Mouse (Mus musculus): ENCODE measurements around the gene Tac4.

Tac4 gene

DNA sequence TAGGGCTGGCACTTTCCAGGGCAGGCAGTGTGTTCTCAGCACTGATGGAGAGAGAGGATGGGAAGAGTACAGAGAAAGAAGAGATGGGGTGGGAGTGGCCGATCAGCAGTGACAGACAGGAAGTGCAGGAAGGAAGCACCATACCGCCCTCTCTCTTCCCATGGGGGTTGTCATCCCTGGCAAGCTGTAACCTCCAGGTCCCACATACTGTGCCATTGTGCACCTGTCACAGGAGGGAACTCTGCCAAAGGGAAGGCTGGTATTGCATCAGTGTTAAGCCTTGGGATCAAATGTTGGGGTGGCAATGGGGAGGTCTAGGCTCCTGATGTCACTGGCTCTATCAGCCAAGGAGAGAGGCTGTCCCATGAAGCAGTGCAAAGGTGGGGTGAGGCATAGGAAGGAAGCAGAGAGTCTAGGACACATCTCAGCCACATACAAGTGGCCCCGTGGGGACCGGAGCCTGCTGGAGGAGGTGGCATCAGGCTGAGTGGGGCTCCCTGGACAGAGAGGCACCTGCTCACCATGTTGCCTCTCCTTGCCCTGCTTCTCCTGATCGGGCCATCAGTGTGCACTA, at the start of gene Tac4:
Tac4 (plus strand) TSS at position 352 of the 574 bp plus-strand sequence.
- DNase-seq (ENCODE audit: low read depth) = no peak

DNA sequence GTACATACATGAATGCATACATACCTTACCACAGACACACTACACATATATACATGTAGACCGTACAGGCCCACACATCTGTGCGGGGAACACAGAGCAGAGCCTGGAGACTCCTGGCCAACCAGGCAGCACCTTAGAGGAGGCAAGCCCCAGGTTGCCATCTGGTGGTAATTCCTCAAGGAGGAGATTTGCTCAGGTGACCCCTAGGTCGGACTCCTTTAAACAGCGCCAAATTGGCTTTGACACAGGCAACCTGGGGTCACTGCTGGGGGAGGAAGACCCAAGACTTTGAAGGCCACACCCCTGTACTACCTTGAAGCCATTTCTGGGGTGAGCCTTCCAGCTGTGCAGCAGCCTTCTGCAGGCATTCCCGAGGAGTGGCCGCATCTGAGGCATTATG, 47.7 kb upstream of the Tac4 start:
- DNase-seq (ENCODE audit: low read depth) = peak; percentile 15

DNA sequence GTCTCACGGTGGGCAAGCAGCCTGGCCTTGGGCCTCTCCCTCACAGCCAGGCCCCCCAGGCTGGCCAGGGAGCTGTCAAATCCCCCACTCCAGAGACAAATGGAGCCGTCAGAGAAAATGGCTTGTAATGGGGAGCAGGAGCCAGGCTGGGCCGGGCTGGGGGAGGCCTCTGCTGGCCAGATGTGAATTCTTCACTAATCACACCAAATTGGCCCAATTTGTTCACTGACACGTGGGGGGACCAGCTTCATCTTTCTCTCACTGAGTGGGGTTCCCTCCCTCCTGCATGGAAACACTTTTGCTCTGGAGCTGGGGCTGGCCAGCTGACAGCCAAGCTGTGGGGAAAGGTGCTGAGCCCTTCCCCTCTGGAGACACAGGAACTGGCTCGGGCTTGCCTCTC, 47.0 kb upstream of the Tac4 start:
- DNase-seq (ENCODE audit: low read depth) = no peak

DNA sequence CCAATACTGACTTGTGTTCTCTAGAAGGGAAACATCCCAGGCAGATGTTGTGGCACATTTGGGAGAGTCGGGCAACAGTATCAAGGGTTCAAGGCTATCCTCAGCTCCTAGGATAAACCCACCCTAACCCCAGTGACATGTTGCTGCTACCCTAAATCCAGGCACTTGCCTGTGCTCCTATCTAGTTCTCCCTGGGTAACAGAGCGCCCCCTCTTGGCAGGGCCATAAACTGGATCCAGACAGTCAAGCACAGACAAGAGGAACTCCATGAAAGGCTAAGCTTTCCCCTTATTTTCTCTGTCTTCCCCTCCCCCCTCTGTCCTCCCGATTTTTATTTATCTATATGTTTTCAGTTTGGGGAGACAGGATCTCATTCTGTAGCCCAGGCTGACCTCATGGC, 45.1 kb upstream of the Tac4 start:
- DNase-seq (ENCODE audit: low read depth) = peak; percentile 17

DNA sequence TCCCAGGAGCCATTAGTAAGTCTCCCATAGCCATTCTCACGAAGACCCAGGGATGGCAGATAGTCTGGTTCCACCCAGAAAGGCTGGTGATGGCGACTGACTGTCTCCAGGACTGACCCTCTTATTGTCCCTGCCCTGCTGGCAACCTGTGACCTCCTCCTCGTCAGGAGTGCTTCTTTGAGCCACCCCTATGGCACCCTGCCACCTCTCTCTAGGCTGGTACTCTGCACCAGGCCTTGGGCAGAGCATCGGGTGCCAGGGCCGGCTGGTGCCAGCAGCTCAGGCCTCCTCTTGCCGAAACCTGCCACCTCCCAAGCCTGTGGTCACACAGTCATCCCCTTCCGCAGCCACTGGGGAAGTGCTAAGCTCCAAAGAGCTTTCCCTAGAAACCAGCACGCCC, 42.2 kb upstream of the Tac4 start:
- no peak for DNase-seq (ENCODE audit: low read depth)

DNA sequence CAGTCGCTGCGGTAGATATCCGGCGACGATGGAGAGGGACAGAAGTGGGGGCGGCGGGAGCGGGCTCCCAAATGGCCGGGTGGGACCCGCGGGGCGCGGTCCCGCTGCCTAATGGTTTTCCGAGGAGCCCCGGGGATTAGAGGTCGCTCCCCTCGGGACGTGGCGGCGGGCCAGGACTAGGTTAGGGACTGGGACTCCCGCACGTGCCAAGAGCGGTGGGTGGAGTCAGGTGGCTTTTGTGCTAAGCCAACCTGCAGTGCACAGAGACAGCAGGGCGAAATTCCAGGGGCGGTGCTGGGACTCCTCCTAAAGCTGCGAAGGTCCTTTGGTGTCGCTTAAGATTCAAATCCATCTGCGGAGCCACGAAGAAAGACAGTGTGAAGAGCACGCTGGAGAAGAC, 37.9 kb upstream of the Tac4 start:
- no peak for DNase-seq (ENCODE audit: low read depth)

DNA sequence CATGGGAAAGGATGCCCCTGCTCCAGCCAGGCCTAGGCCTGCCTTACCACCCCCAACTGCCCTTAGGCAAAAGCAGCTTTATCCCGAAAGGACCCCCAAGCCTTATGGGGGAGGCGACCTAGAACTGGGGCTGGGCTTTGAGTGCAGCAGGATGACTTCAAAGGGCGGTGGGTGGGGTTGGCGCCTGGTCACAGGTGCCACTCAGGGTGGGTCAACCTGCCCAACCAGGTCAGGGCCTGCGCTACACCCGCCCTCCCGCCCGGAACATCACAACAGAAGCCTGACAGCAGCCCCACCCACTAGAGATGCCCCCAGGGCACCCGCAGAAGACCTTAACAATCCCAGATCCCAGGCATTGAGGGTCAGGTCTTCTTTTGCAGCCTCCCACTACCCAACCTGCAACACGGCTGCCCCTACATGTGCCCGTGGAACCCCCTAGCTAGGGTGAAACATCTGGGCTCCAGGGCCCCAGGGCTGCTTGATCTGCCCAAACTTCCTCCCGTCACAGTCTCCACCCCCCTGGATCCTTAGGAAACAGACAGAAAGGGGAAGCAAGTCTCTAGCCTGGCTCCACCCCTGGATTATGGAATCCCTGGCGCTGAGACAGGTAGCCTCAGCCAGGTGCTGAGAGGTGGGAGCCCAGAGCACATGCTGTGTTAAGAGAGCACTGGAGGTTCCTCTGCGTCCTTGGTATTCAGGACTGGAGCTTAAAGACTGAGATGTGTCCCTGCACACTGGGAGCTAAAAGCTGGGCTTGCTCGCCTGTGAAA, 37.0 kb upstream of the Tac4 start:
- DNase-seq (ENCODE audit: low read depth) = no peak

GRCm38 (mm10) chr11:95225448-95225847, 35.9 kb upstream of the Tac4 start:
- no peak for DNase-seq (ENCODE audit: low read depth)

GRCm38 (mm10) chr11:95227467-95227866, 33.9 kb upstream of the Tac4 start:
- no peak for DNase-seq (ENCODE audit: low read depth)

GRCm38 (mm10) chr11:95231688-95232328, 29.5 kb upstream of the Tac4 start:
- DNase-seq (ENCODE audit: low read depth) = peak; percentile 70

DNA sequence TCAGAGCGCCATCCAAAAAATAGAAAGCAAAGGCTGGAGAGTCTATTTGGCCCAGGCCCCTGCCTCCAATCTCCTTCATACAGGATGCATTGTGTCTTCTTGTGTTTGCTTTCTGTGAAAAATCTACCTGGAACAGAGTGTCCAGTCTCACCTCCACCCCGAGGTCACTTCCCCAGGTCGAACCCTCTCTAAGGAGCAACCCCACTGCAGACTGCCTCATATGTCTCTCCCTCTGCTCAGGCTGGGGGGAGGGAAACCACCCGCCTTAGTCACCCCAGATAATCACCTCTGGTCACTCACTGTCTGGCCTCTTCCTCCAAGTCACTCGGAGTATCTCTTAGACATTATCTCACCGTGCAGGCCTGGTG, 29.0 kb upstream of the Tac4 start:
- no peak for DNase-seq (ENCODE audit: low read depth)

DNA sequence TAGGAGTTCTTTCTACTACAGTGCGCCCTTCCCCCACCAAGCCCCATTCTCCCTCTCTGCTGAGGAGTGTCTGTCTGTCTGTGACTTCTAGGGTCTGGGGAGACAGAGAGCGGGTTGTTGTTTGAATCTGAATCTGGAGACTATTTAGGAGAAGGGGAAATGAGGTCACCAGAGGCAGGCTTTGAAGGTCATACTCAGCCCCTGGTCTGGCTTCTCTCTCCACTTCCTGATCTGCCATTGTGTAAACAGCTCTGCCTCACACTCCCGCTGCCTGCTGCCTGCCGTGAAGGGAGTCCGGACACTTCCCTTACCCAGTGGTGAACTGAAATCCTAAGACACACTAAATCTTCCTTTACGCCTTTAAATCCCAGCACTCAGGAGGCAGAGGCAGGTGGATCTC, 22.9 kb upstream of the Tac4 start:
- DNase-seq (ENCODE audit: low read depth) = no peak

- no peak for DNase-seq (ENCODE audit: low read depth)
These were observed 18.7 kb upstream of the Tac4 start for GRCm38 (mm10) chr11:95242653-95243052.

DNA sequence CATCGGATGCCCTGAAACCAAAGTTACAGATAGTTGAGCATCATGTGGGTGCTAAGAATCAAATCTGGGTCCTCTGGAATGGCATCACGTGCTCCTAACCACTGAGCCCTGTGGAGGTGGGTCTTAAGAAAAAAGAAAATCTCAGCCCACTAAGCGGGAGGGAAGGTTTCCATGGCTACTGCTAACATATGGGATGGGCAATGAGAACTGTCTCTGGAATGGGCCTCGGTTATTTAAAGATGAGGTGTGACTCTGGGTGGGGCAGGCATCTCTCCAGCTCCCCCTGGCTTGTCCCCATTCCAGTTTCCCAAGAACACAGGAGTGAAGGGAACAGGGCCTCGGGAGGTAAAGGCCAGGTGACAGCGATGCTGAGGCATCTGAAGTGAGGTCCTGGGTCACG, 15.9 kb upstream of the Tac4 start:
- no peak for DNase-seq (ENCODE audit: low read depth)

DNA sequence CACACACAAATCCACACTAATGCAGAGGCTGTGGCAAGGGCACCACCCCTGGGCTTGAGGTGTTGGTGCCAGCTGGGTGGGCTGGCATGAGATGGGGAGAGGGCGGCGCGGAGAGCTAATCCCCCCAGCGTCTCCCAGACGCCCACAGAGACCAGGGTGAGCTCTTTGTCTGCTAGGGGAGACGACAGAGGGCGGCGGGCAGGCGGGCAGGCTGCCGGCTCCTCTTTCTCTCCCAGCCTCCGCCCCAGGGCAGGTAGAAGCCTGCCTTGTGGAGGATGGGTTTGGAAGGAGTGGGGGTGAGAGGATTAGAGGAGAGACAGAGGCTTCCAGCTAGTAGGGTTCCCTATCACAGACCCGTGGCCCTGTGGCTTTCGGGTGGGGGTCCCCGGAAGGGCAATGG, 14.3 kb upstream of the Tac4 start:
- no peak for DNase-seq (ENCODE audit: low read depth)

DNA sequence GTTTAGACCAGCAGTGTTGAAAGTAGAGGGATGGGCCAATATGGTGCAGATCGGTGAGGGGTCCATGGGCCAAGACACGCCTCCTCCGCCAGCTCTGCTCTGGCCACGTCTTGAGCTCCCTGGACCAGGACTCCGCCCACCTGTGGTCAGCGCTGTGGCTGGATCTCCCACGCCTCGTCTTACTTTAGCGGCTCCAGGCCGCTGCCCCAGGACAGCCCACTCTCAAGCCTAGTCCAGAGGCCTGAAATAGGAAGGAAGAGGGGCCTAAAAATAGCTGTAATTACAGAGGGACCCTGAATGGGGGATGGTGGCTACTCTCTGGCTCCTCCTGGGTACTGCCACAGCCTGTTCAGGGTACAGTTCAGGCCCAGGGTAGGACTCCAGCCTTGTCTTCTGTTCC, 11.2 kb upstream of the Tac4 start:
- DNase-seq (ENCODE audit: low read depth) = no peak

GRCm38 (mm10) chr11:95251295-95251694, 10.0 kb upstream of the Tac4 start:
- peak; percentile 86 for DNase-seq (ENCODE audit: low read depth)

DNA sequence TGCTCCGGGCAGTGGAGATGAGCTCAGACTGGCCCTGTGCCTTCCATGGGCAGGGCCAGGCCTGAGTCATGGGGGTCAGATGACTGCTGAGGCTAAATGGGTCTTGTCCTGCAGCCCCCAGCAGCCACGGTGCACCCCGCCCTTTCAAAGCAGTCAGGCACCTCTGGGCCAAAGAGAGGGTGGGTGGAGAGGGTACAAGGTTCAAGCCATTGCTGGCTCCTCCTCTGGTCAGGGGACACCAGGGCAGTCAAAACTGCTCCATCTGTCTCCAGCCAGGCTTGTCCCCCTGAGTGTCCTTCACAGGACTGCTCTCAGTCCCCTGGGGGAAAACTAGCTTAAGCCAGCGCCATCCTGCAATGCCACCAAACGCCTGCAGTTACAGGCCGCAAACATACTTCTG, 9.2 kb upstream of the Tac4 start:
- DNase-seq (ENCODE audit: low read depth) = peak; percentile 27

- DNase-seq (ENCODE audit: low read depth) = no peak
These were observed 7.2 kb upstream of the Tac4 start for GRCm38 (mm10) chr11:95254165-95254564.

GRCm38 (mm10) chr11:95255747-95256146, 5.6 kb upstream of the Tac4 start:
- no peak for DNase-seq (ENCODE audit: low read depth)

- no peak for DNase-seq (ENCODE audit: low read depth)
These were observed 3.4 kb upstream of the Tac4 start for GRCm38 (mm10) chr11:95257930-95258329.

DNA sequence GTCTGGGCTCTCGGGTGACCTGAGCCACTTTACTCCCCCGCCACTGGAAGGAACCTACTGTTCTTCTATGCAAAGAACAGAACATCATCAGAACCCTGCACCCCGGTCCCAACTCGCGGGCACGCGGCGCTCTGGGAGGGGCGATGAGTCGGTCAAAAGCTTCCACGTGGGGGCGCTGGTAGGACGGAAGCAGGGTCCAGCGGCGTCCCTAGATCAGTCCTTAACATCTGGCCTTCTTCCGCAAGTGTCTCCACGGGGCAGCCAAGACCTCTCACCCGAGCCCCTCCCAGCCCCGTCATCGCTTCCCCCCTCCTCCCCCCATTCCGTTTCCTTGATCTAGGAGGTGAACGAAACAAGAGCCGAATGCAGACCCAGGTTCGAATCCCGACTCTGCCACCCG, 2.8 kb upstream of the Tac4 start:
- peak; percentile 84 for DNase-seq (ENCODE audit: low read depth)

GRCm38 (mm10) chr11:95259088-95259849, 2.1 kb upstream of the Tac4 start:
- peak; percentile 92 for DNase-seq (ENCODE audit: low read depth)
